Mouse (Mus musculus): Measurements from ENCODE around the gene Gm42906. TPM values are rescaled to one million over a fixed set of nuclear protein-coding genes. Genes with fewer than 3 reads are reported as not detected.

Gm42906 gene
- polyA plus RNA-seq, 1 experiment = not detected

DNA sequence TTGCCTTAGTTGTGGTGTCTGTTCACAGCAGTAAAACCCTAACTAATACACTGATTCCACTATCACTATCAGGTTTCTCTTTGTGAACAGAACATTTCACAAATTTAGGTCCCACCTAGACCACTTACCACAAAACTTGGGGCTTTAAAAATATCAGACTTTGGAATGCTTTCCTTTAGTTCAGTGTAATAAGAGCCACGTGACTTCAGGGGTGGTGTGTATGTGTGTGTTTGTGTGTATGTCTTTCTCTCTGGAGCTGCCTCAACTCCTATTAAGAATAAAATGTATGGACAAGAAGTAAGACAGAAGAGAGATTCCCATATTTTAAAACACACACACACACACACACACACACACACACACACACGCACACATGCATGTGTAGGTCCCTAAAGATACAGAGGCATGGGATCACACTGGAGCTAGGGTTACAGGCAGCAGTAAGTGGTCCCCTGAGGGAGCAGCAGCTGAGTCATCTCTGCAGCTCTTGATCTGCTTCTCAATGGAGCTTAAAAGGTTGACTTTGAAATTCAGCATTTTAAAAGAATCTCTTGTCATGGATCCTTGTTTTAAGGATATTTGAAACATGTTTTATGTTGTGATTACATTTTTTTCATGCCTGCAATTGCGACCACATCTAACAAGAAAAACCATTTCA lies 64.5 kb downstream of the Gm42906 start:
- TF ChIP-seq POLR2A (IDR thresholded peaks at IDR 0.05; ENCODE audit: borderline replicate concordance, extremely low read depth, insufficient read depth, insufficient read length, poor library complexity, severe bottlenecking) = no peak
- no peak for TF ChIP-seq CTCF (IDR thresholded peaks at IDR 0.05; ENCODE audit: borderline replicate concordance, extremely low read depth, insufficient read depth, insufficient read length)

DNA sequence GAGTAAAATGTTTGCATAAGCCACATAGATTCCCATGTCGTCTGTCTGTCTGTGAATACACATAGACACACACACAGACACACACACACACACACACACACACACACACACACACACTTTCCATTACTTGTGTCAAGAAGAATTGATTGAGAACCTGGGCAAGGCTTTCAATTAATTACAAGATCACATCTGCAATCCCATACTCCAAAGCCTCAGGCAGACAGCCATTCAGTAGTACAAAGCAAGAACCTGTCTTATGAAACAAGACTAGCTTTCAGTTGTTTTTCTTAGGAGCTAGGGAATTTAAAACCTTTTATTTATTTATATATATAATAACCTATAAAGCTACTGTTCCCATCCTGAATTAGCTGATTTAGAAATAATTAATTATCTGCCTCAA lies 78.3 kb downstream of the Gm42906 start:
- DNase-seq (ENCODE audit: low read depth) = no peak
- TF ChIP-seq POLR2A (IDR thresholded peaks at IDR 0.05; ENCODE audit: borderline replicate concordance, extremely low read depth, insufficient read depth, insufficient read length, poor library complexity, severe bottlenecking) = no peak
- TF ChIP-seq CTCF (IDR thresholded peaks at IDR 0.05; ENCODE audit: borderline replicate concordance, extremely low read depth, insufficient read depth, insufficient read length) = no peak

More for the DNA sequence above, 64.5 kb downstream of the Gm42906 start:
- DNase-seq (ENCODE audit: low read depth) = no peak

DNA sequence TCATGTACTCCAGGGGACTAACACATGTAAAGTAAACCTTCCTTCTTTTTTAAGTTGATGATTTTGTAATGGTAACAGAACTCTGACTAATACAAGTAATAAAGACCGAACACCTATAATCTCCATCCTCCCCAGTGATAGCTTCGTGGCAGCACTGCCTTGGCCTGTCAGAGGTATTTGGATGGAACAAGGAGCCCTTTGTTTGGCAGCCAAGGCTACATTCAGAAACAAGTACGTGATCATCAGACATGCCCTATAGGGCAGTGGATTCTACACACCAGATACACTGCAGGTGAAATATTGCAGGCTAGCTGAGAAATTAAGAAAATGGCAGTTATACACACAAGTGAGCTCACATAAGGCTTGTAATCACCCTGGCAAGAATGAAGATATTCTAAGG lies 79.5 kb downstream of the Gm42906 start:
- no peak for DNase-seq (ENCODE audit: low read depth)
- TF ChIP-seq CTCF (IDR thresholded peaks at IDR 0.05; ENCODE audit: borderline replicate concordance, extremely low read depth, insufficient read depth, insufficient read length) (no peak), POLR2A (IDR thresholded peaks at IDR 0.05; ENCODE audit: borderline replicate concordance, extremely low read depth, insufficient read depth, insufficient read length, poor library complexity, severe bottlenecking) (no peak)

DNA sequence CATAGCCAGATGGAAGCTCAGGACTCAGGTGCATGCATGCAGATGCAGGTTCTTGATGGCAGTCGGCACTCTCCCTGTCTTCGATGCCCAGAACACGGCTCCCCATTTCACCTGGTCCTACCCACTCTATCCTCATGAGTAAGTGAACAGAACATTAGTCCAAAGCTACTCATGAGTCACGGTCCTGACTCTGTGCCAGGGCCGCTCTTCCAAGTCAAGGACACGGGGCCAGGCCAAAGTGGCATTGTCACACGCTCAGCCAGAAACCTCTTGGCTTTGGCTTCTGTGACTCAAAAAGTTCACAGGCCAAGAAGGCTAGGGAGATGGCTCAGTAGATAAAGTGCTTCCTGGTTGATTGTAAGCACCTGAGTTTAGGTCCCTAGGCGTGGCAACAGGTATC lies 81.3 kb downstream of the Gm42906 start:
- DNase-seq (ENCODE audit: low read depth) = no peak
- TF ChIP-seq CTCF (IDR thresholded peaks at IDR 0.05; ENCODE audit: borderline replicate concordance, extremely low read depth, insufficient read depth, insufficient read length) = no peak
- TF ChIP-seq POLR2A (IDR thresholded peaks at IDR 0.05; ENCODE audit: borderline replicate concordance, extremely low read depth, insufficient read depth, insufficient read length, poor library complexity, severe bottlenecking) = no peak

DNA sequence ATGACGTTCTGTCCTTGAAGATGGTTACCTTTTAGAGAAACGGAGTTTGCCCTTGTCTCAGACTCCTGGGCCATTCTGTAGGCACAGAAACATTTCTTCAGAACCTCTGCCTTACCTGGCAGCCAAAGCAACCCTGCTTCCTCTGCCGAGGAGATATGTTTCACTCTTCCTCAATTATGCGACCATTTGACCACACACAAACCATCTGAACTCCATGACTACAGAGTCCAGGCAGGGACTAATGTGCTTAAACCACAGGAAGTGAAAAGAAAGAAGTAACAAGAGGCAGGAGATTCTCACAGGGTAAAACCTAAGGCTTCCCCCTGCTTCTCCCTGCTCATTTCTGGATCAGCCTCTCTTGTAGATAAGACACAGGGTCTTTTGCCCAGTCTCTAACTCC lies 83.2 kb downstream of the Gm42906 start:
- no peak for DNase-seq (ENCODE audit: low read depth)
- no peak for TF ChIP-seq CTCF (IDR thresholded peaks at IDR 0.05; ENCODE audit: borderline replicate concordance, extremely low read depth, insufficient read depth, insufficient read length)
- TF ChIP-seq POLR2A (IDR thresholded peaks at IDR 0.05; ENCODE audit: borderline replicate concordance, extremely low read depth, insufficient read depth, insufficient read length, poor library complexity, severe bottlenecking) = no peak

DNA sequence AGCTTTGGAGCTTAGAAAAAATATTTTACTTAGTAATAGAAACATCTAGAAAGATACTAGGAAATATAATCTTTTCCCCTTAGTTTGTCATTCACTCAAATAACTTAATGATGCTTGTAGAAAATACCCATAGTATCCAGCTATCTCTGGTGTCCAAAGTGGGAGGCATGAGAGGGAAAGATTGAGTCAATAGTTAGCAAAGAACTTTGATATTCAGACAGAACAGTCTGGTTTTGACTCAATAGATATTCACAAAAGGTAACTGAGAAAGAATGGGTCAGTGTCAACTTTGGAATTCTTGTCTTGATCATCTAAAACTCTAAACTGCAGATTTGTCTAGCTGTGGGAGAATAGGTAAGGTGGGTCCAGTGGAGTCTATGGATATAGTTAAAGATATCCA lies 94.3 kb downstream of the Gm42906 start:
- DNase-seq (ENCODE audit: low read depth) = no peak
- no peak for TF ChIP-seq POLR2A (IDR thresholded peaks at IDR 0.05; ENCODE audit: borderline replicate concordance, extremely low read depth, insufficient read depth, insufficient read length, poor library complexity, severe bottlenecking)
- TF ChIP-seq CTCF (IDR thresholded peaks at IDR 0.05; ENCODE audit: borderline replicate concordance, extremely low read depth, insufficient read depth, insufficient read length) = no peak

DNA sequence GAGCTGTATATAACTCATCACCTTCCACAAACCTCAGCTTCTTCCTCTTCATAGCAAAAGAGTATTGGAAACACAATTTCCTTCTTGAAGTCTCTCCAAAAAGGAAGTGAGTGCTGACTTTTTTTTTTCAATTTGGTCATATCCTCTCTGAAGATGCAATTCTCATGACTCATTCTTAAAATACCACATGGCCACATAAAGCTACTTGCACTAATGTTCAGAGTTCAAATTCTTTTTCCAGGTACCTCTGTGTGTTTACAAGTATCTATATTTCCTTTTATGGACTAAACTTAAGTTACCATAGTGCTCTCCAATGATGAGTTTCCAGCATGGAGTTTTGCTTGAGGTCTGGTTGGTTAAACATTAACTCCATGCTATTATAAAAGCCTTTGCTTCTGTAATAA lies 94.8 kb downstream of the Gm42906 start:
- no peak for DNase-seq (ENCODE audit: low read depth)
- no peak for TF ChIP-seq POLR2A (IDR thresholded peaks at IDR 0.05; ENCODE audit: borderline replicate concordance, extremely low read depth, insufficient read depth, insufficient read length, poor library complexity, severe bottlenecking)
- TF ChIP-seq CTCF (IDR thresholded peaks at IDR 0.05; ENCODE audit: borderline replicate concordance, extremely low read depth, insufficient read depth, insufficient read length) = no peak

DNA sequence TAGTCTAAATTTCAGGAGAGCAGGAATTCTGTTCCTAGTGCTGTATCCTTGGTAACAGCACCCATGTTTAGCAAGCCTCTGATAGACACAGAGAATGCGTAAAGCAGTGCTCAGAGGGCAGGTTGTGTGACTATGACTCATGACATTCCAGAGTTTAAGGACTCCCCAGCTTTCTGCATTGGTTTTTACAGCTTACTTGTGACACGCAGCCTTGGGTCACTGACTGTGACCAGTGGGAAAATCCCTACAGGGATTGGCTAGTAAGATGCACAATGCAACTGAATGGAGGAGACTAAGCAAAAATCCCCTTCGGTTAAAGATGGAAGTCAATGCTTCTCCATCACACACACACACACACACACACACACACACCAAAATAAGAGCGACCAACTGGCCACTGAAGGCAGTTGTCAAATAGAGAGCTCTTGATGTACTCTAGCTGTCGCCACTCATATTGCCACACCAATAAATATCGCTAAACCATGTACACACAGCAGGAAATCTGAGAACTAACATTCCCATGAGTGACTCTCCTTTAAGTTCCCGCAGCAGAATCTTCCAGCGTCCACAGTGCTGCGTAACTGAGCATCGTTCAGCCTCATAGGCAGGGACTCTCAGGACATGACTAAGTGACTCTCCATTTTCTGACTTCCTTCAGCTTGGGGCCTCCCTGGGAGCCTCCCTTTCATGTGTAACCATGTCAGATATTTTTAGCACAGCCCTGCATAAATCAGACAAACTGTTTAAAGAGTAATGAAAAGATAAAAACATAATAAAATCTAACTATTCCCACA lies 112.0 kb downstream of the Gm42906 start:
- no peak for DNase-seq (ENCODE audit: low read depth)
- TF ChIP-seq CTCF (IDR thresholded peaks at IDR 0.05; ENCODE audit: borderline replicate concordance, extremely low read depth, insufficient read depth, insufficient read length) (no peak), POLR2A (IDR thresholded peaks at IDR 0.05; ENCODE audit: borderline replicate concordance, extremely low read depth, insufficient read depth, insufficient read length, poor library complexity, severe bottlenecking) (no peak)

DNA sequence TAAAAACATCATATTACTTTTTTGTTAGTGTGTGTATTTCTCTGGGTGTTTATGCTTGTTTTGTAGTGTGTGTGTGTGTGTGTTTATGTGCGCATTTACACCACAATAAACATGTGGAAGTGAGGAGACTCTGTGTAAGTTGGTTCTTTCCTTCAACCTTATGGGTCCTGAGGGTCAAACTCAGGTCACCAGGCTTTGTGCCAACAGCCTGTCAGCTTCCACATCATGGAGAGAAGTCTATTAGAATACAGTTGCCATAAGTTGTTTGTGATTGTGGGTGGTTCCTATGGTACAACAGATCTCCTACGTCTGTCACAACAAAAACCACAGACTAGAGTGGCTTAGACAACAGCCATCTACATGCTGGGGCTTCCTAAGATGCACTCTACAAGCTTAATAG lies 127.7 kb downstream of the Gm42906 start:
- no peak for TF ChIP-seq CTCF (IDR thresholded peaks at IDR 0.05; ENCODE audit: borderline replicate concordance, extremely low read depth, insufficient read depth, insufficient read length)
- no peak for DNase-seq (ENCODE audit: low read depth)

DNA sequence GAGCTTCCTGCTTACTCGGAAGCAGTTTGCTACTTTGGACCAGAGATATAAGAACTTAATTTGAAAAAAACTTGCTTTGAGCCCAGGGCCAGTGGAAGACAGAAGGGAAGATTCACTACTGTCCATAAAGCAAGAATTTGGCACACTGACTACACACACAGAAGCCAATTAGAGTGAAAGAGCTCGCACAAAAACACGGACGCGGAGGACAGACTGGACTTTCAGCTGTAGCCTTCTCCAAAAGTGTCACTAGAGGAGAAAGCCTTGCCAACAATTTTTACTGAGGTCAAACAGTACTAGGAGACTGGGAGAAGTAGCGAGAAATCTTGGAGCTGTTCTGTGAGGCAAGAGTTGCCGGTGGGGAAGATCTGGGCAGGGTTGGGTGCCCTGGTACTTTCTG lies 128.4 kb downstream of the Gm42906 start:
- DNase-seq (ENCODE audit: low read depth) = no peak
- TF ChIP-seq POLR2A (IDR thresholded peaks at IDR 0.05; ENCODE audit: borderline replicate concordance, extremely low read depth, insufficient read depth, insufficient read length, poor library complexity, severe bottlenecking) (no peak), CTCF (IDR thresholded peaks at IDR 0.05; ENCODE audit: borderline replicate concordance, extremely low read depth, insufficient read depth, insufficient read length) (no peak)

DNA sequence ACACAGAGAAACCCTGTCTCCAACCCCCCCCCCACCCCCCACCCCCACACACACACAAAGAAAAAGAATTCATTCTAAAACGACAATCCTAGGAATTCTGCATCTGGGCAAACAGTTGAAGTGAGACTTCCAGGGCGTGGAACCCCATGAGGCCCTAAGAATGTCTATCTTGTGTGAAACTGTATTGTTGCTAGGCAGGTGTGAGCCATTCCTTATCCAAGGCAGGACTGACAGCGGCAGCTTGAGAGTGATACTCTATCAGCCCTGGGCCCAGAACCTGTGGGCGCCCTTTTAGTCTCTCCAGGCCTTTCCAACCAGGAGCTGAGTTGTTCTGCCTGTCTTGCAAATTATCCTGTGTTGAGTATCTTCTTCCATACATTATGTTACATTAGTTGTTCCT lies 129.6 kb downstream of the Gm42906 start:
- no peak for DNase-seq (ENCODE audit: low read depth)
- no peak for TF ChIP-seq POLR2A (IDR thresholded peaks at IDR 0.05; ENCODE audit: borderline replicate concordance, extremely low read depth, insufficient read depth, insufficient read length, poor library complexity, severe bottlenecking)
- no peak for TF ChIP-seq CTCF (IDR thresholded peaks at IDR 0.05; ENCODE audit: borderline replicate concordance, extremely low read depth, insufficient read depth, insufficient read length)

DNA sequence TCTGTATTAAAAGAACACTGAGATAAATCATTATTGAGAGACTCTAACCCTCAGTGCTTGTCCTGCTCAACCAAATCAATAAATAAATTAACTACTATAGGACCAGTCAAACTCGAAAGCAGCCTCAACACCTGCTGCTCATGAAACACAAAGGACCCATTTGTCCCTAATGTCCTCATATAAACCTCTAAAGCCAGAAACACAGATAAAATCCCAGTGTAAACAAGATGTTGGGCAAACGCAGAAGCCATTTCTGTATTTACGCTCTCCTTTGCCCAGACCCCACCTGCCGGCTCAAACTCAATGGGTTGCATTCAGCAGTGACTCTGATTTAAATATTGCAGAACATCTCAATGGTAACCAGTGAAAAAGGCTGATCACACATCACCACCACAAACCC lies 131.7 kb downstream of the Gm42906 start:
- no peak for DNase-seq (ENCODE audit: low read depth)

More for the DNA sequence above, 131.7 kb downstream of the Gm42906 start:
- TF ChIP-seq POLR2A (IDR thresholded peaks at IDR 0.05; ENCODE audit: borderline replicate concordance, extremely low read depth, insufficient read depth, insufficient read length, poor library complexity, severe bottlenecking) = no peak
- TF ChIP-seq CTCF (IDR thresholded peaks at IDR 0.05; ENCODE audit: borderline replicate concordance, extremely low read depth, insufficient read depth, insufficient read length) = no peak

Data from brain, embryonic 14.5 days (tissue).